Mouse (Mus musculus) cerebellum, adult 9-11 months (tissue): ENCODE measurements around the gene Zscan4d.
"Not testable (repeated sequence)": the region's sequence is repeated elsewhere in the genome, so short reads cannot be mapped to it uniquely, and the experiment has no call there.

Experiments used
- DNase-seq: peaks from one replicate; pipeline ENCODE4 v3.0.0; 2022

Gene Zscan4d

GRCm38 (mm10) chr7:11166059-11166458, at the start of gene Zscan4d:
Zscan4d (minus strand) TSS chr7:11166159.
- DNase-seq, result not testable (repeated sequence)

GRCm38 (mm10) chr7:11158036-11158435, 7.9 kb downstream of the Zscan4d start:
- not testable (repeated sequence) for DNase-seq
